Mouse (Mus musculus) kidney, adult 2 months (tissue): ENCODE measurements around the gene Mrps30. TPM values are rescaled to one million over a fixed set of nuclear protein-coding genes. Genes with fewer than 3 reads are reported as not detected.

Experiments used
- DNase-seq: peaks from one replicate; pipeline ENCODE4 v3.0.0; 2021
- H3K27ac ChIP-seq: fragments of 200-500 bp; 2 replicates; pipeline ENCODE4 v1.5.1; 2012; ENCODE audit warnings: low read depth, low read length, control low read depth, inconsistent platforms; ENCODE audit not compliant: insufficient read depth
- H3K27me3 ChIP-seq: fragments of 200-500 bp; replicated peaks from 2 replicates; pipeline ENCODE4 v1.6.1; 2012; ENCODE audit warnings: mild to moderate bottlenecking, moderate library complexity, low read length, inconsistent platforms; ENCODE audit not compliant: control insufficient read depth, insufficient read depth
- H3K36me3 ChIP-seq: fragments of 200-500 bp; 2 replicates; pipeline ENCODE4 v1.6.1; 2012; ENCODE audit warnings: mild to moderate bottlenecking, moderate library complexity, low read length, inconsistent platforms; ENCODE audit not compliant: control insufficient read depth, insufficient read depth
- H3K4me1 ChIP-seq: fragments of 200-500 bp; 2 replicates; pipeline ENCODE4 v1.6.1; 2011; ENCODE audit warnings: low read length; ENCODE audit not compliant: control insufficient read depth, insufficient read depth
- H3K4me3 ChIP-seq: fragments of 200-500 bp; 2 replicates; pipeline ENCODE4 v1.5.1; 2011; ENCODE audit warnings: mild to moderate bottlenecking, low read depth, low read length, control low read depth; ENCODE audit not compliant: insufficient read depth
- CTCF ChIP-seq: fragments of 200-500 bp; conservative IDR thresholded peaks from 2 replicates; pipeline ENCODE4 v1.5.1; 2011; ENCODE audit warnings: low read depth, mild to moderate bottlenecking, control low read depth, low read length, moderate library complexity, mixed read lengths; ENCODE audit not compliant: insufficient read depth, insufficient read length
- POLR2A ChIP-seq: fragments of 200-500 bp; IDR thresholded peaks from one replicate; pipeline ENCODE4 v1.6.1; 2011; ENCODE audit warnings: low read depth, low read length, control low read depth
- WGBS: fragments of 180-500 bp; shearing (Covaris S2); methylation state at CpG from one replicate; pipeline ENCODE4 v1.1.7; 2018; 5-methylcytosine and 5-hydroxymethylcytosine counted together
- polyA plus RNA-seq: library from polyadenylated mRNA; depleted of rRNA; stranded (reverse); fragments of >200 nt; gene quantifications from 2 replicates; pipeline ENCODE4 v1.2.3, GENCODE M21; 2012; rRNA removed

The Mrps30 gene
- polyA plus RNA-seq, 1 experiment: 15.5 TPM

GRCm38 (mm10) chr13:118350257-118350656 lies 36.8 kb downstream of the Mrps30 start:
- whole genome bisulfite sequencing: 17% methylated on average over 10 of the region's 10 CpGs
- no peaks in the 10 kb centered on the region for H3K4me1 ChIP-seq
- no peak overlapping the region for H3K4me3 ChIP-seq
- no peaks in the 10 kb centered on the region for H3K36me3 ChIP-seq
- TF ChIP-seq POLR2A: no peak
- 0 out of 2 replicates have a peak, but pooled peaks have one; percentile 10 for TF ChIP-seq CTCF
- DNase-seq: peak; percentile 13
- H3K27me3 ChIP-seq: no peaks in the 10 kb centered on the region
- no peak overlapping the region for H3K27ac ChIP-seq

Other genes with a start within 250 kb of the Mrps30 start
- 0.14 and 0.20 TPM in 2 replicates for gene B430218F22Rik, start 622 bp downstream of the Mrps30 start, polyA plus RNA-seq